Mouse (Mus musculus) Muller cell, postnatal 12 days (primary cell): Measurements from ENCODE around the gene Gm21293.
"Not testable (repeated sequence)": the region's sequence is repeated elsewhere in the genome, so short reads cannot be mapped to it uniquely, and the experiment has no call there.

Experiments
- DNase-seq: peaks from one replicate; pipeline ENCODE4 v3.0.0-alpha.2; 2015; ENCODE audit errors: inconsistent ontology term

Gm21293 gene

GRCm38 (mm10) chr10:104142687-104143086, at the start of gene Gm21293:
Gene Gm21293, plus strand, starts transcription at chr10:104142987.
- not testable (repeated sequence) for DNase-seq

GRCm38 (mm10) chr10:104110044-104110443, 32.7 kb upstream of the Gm21293 start:
- DNase-seq = no peak

DNA sequence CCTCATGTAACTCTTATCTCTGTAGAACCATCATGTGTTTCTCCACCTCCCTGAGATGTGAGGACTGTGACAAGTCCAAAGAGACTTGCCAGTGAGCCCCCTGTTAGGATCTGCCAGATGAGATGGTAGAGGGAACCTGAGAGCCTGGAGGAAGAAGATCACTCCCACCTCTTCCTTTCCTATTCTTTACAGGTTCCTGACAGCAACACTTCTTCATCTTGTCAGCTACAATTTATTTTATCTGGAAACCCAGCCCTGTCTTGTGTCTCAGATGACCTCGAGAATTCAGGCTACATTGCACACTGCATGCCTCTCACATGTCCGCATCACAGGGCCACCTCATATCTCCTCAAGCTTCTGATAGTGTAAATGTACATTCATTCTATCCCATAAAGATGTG, 24.5 kb upstream of the Gm21293 start:
- DNase-seq = no peak

DNA sequence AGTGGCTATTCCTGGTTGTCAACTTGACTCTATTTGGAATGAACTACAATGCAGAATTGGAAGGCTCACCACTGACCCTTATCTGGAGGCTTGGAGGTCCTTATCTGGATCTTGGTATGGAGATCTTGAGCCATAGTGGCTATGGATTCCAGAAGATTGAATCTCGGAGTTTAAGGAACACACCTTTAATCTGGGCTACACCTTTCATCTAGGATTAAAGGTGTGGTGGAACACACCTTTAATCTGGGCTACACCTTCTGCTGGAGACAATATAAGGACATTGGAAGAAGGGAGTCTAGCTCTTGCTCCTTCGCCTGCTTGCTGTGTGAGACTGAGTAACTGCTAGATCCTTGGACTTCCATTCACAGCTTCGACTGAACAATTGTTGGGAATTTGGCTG, 8.4 kb downstream of the Gm21293 start, which contains the start of gene Gm6763:
TSS of gene Gm6763 (plus strand) at position 301 of the 400 bp plus-strand sequence.
- DNase-seq = not testable (repeated sequence)

GRCm38 (mm10) chr10:104159706-104160105, 16.9 kb downstream of the Gm21293 start, which contains the start of gene Gm8764:
Gene Gm8764, plus strand, starts transcription at chr10:104160006.
- not testable (repeated sequence) for DNase-seq

- DNase-seq = not testable (repeated sequence)
These were observed 25.4 kb downstream of the Gm21293 start, which contains the start of gene Gm21304 for GRCm38 (mm10) chr10:104168215-104168614. Gene Gm21304, plus strand, starts transcription at chr10:104168515.

DNA sequence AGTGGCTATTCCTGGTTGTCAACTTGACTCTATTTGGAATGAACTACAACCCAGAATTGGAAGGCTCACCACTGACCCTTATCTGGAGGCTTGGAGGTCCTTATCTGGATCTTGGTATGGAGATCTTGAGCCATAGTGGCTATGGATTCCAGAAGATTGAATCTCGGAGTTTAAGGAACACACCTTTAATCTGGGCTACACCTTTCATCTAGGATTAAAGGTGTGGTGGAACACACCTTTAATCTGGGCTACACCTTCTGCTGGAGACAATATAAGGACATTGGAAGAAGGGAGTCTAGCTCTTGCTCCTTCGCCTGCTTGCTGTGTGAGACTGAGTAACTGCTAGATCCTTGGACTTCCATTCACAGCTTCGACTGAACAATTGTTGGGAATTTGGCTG, 33.9 kb downstream of the Gm21293 start, which contains the start of gene Gm21312:
TSS of gene Gm21312 (plus strand) at position 301 of the 400 bp plus-strand sequence.
- DNase-seq = not testable (repeated sequence)

GRCm38 (mm10) chr10:104185233-104185632, 42.4 kb downstream of the Gm21293 start, which contains the start of gene Gm20765:
Gene Gm20765, plus strand, starts transcription at chr10:104185533.
- DNase-seq = not testable (repeated sequence)

GRCm38 (mm10) chr10:104193742-104194141, 51.0 kb downstream of the Gm21293 start, which contains the start of gene Gm4340:
Gene Gm4340, plus strand, starts transcription at chr10:104194042.
- DNase-seq = not testable (repeated sequence)
